In the genomic region with DNA sequence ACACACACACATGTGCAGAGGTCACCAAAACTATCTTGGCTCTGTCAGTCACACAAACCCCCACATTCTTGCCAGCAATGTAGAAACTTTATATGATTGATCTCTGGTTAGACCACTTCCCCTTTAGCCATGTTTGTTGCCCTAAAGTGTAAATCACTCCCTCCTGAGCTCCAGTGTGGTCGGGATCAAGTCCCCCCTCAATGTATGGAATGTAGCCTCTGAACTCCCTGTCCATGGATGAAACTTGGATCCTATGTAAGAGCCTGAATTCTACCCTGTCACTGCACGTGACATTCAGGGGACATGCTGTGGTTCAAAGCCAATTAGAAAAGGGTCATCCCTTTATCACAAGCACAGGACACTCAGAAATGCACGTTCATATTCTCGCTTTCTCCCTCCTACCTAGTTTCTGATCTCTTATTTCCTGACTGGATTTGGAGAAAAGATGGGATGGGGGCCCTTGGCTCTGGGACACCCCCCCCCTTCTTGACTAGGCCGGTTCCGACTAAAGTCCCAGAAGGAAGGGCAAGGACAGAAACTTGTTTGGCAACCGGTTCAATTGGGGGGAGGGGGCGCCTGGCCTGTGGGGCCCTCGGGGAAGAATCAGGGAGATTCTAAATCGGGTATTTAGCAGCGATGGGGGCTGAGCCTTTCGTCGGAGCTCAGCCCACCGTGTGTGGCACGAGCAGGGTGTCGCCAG, we compare ENCODE assay signal across 8 mouse cellular contexts. TPM values are rescaled to one million over a fixed set of nuclear protein-coding genes. Genes with fewer than 3 reads are reported as not detected.
DNase-seq lines count a peak whose midpoint lies in the region; ATAC-seq lines count a peak whose summit lies in the region.

No protein-coding gene starts in this region.

- peak overlapping the region; percentile 95 for H3K4me2 ChIP-seq in heart, embryonic 15.5 days
- peak overlapping the region; percentile 94 for H3K4me2 ChIP-seq in hindbrain, embryonic 15.5 days
- peak overlapping the region; percentile 93 for H3K4me2 ChIP-seq in midbrain, embryonic 12.5 days (replicated peaks)

- ATAC-seq in heart, embryonic 15.5 days (replicated peaks; ENCODE audit: insufficient number of reproducible peaks, insufficient read depth, low FRiP score, low read depth) = no peak
- no peak for ATAC-seq in hindbrain, embryonic 15.5 days (ENCODE audit: low FRiP score, low read depth)
- no peak for ATAC-seq in midbrain, embryonic 12.5 days (ENCODE audit: low FRiP score, low read depth)

- H3K9ac ChIP-seq in heart, embryonic 15.5 days = peak overlapping the region; percentile 63
- H3K9ac ChIP-seq in hindbrain, embryonic 15.5 days = peak overlapping the region; percentile 63
- peak overlapping the region; percentile 68 for H3K9ac ChIP-seq in midbrain, embryonic 12.5 days (replicated peaks)

- peaks cover 19% of the 10 kb centered on the region for H3K36me3 ChIP-seq in heart, embryonic 15.5 days
- H3K36me3 ChIP-seq in hindbrain, embryonic 15.5 days = peaks cover 10% of the 10 kb centered on the region
- peaks cover 24% of the 10 kb centered on the region for H3K36me3 ChIP-seq in midbrain, embryonic 12.5 days

- intact Hi-C loops in heart, postnatal 14 days (cut with DNase I) = no loop called here
- intact Hi-C loops in left cerebral cortex, postnatal 4 days (cut with DNase I) = no loop called here

- H3K4me3 ChIP-seq in heart, embryonic 15.5 days = peak overlapping the region; percentile 57
- peak overlapping the region; percentile 45 for H3K4me3 ChIP-seq in hindbrain, embryonic 15.5 days
- peak overlapping the region; percentile 48 for H3K4me3 ChIP-seq in midbrain, embryonic 12.5 days

- H3K27me3 ChIP-seq in heart, embryonic 15.5 days = peaks cover 34% of the 10 kb centered on the region
- no peaks in the 10 kb centered on the region for H3K27me3 ChIP-seq in hindbrain, embryonic 15.5 days
- H3K27me3 ChIP-seq in midbrain, embryonic 12.5 days = peaks cover 45% of the 10 kb centered on the region

- peak overlapping the region; percentile 80 for H3K27ac ChIP-seq in heart, embryonic 15.5 days
- H3K27ac ChIP-seq in hindbrain, embryonic 15.5 days (replicated peaks) = peak overlapping the region; percentile 89
- H3K27ac ChIP-seq in midbrain, embryonic 12.5 days (replicated peaks) = peak overlapping the region; percentile 56

- H3K9me3 ChIP-seq in heart, embryonic 15.5 days (replicated peaks) = peaks cover 10% of the 10 kb centered on the region
- no peaks in the 10 kb centered on the region for H3K9me3 ChIP-seq in hindbrain, embryonic 15.5 days
- H3K9me3 ChIP-seq in midbrain, embryonic 12.5 days = peaks cover 14% of the 10 kb centered on the region

- no peak for DNase-seq in heart, postnatal 14 days
- peak; percentile 18 for DNase-seq in NIH3T3 (ENCODE audit: low read depth)
- DNase-seq in retina, embryonic 14.5 days (ENCODE audit: low spot score) = no peak
- DNase-seq in left cerebral cortex, postnatal 4 days = no peak
- DNase-seq in frontal cortex, adult 2 months (ENCODE audit: extremely low spot score in 1 of 2, low spot score in 1 of 2) = no peak

- WGBS in heart, embryonic 15.5 days = 7% methylated on average over 16 of the region's 16 CpGs
- 9% methylated on average over 16 of the region's 16 CpGs for WGBS in hindbrain, embryonic 15.5 days
- 9% methylated on average over 15 of the region's 16 CpGs for WGBS in midbrain, embryonic 12.5 days

- peaks cover 31% of the 10 kb centered on the region for H3K4me1 ChIP-seq in heart, embryonic 15.5 days (replicated peaks)
- peaks cover 28% of the 10 kb centered on the region for H3K4me1 ChIP-seq in hindbrain, embryonic 15.5 days (replicated peaks)
- H3K4me1 ChIP-seq in midbrain, embryonic 12.5 days = peaks cover 18% of the 10 kb centered on the region

RNA-seq across cellular contexts. Expression of gene Colgalt1, which starts 17.7 kb away (rescaled TPM):
- polyA plus RNA-seq in heart, embryonic 15.5 days (2015; fragmentation: Nextera tagmentation; extraction: Ambion mirVana) = 50.4 and 64.5 TPM in 2 replicates
- total RNA-seq in heart, postnatal 14 days (2021) = 10 to 100 TPM; 44.1 TPM
- 65.6 and 78.2 TPM in 2 replicates for polyA plus RNA-seq in hindbrain, embryonic 15.5 days (2015; fragmentation: Nextera tagmentation; extraction: Ambion mirVana)
- polyA plus RNA-seq in midbrain, embryonic 12.5 days (2016; fragmentation: Nextera tagmentation; extraction: Ambion mirVana) = 52.1 and 56.2 TPM in 2 replicates
- total RNA-seq in left cerebral cortex, postnatal 4 days (2021) = 10 to 100 TPM; 88.2 to 88.6 TPM
- polyA plus RNA-seq in frontal cortex, adult 2 months (2012; rRNA removed) = 99.4 and 104 TPM in 2 replicates

RNA-seq across cellular contexts. Expression of gene Fam129c, which starts 31.1 kb away (rescaled TPM):
- 2.1 and 3.1 TPM in 2 replicates for polyA plus RNA-seq in heart, embryonic 15.5 days (2015; fragmentation: Nextera tagmentation; extraction: Ambion mirVana)
- 1 to 10 TPM; 1.6 to 2.7 TPM for total RNA-seq in heart, postnatal 14 days (2021)
- polyA plus RNA-seq in hindbrain, embryonic 15.5 days (2015; fragmentation: Nextera tagmentation; extraction: Ambion mirVana) = 6.5 and 8.9 TPM in 2 replicates
- polyA plus RNA-seq in midbrain, embryonic 12.5 days (2016; fragmentation: Nextera tagmentation; extraction: Ambion mirVana) = 6.5 and 6.9 TPM in 2 replicates
- 1 to 10 TPM; 7.9 to 8.0 TPM for total RNA-seq in left cerebral cortex, postnatal 4 days (2021)
- 4.3 and 4.5 TPM in 2 replicates for polyA plus RNA-seq in frontal cortex, adult 2 months (2012; rRNA removed)

RNA-seq across cellular contexts. Expression of gene Pgls, which starts 36.6 kb away (rescaled TPM):
- 159 and 171 TPM in 2 replicates for polyA plus RNA-seq in heart, embryonic 15.5 days (2015; fragmentation: Nextera tagmentation; extraction: Ambion mirVana)
- total RNA-seq in heart, postnatal 14 days (2021) = 10 to 100 TPM; 72.9 to 74.2 TPM
- polyA plus RNA-seq in hindbrain, embryonic 15.5 days (2015; fragmentation: Nextera tagmentation; extraction: Ambion mirVana) = 224 and 233 TPM in 2 replicates
- 215 and 216 TPM in 2 replicates for polyA plus RNA-seq in midbrain, embryonic 12.5 days (2016; fragmentation: Nextera tagmentation; extraction: Ambion mirVana)
- total RNA-seq in left cerebral cortex, postnatal 4 days (2021) = 10 to 100 TPM; 85.7 to 97.3 TPM
- polyA plus RNA-seq in frontal cortex, adult 2 months (2012; rRNA removed) = 45.6 and 51.6 TPM in 2 replicates

RNA-seq across cellular contexts. Expression of gene Unc13a, which starts 43.0 kb away (rescaled TPM):
- polyA plus RNA-seq in heart, embryonic 15.5 days (2015; fragmentation: Nextera tagmentation; extraction: Ambion mirVana) = 0.49 and 0.75 TPM in 2 replicates
- 1 to 10 TPM in 1 of 2 experiments, under 1 TPM in 1; 0.93 to 1.1 TPM for total RNA-seq in heart, postnatal 14 days (2021)
- polyA plus RNA-seq in hindbrain, embryonic 15.5 days (2015; fragmentation: Nextera tagmentation; extraction: Ambion mirVana) = 20.8 and 24.7 TPM in 2 replicates
- polyA plus RNA-seq in midbrain, embryonic 12.5 days (2016; fragmentation: Nextera tagmentation; extraction: Ambion mirVana) = 12.8 and 16.9 TPM in 2 replicates
- total RNA-seq in left cerebral cortex, postnatal 4 days (2021) = 100 to 1,000 TPM; 204 to 221 TPM
- polyA plus RNA-seq in frontal cortex, adult 2 months (2012; rRNA removed) = 172 and 176 TPM in 2 replicates

RNA-seq across cellular contexts. Expression of gene Jak3, which starts 47.5 kb away (rescaled TPM):
- polyA plus RNA-seq in heart, embryonic 15.5 days (2015; fragmentation: Nextera tagmentation; extraction: Ambion mirVana) = 6.9 and 11.4 TPM in 2 replicates
- total RNA-seq in heart, postnatal 14 days (2021) = 10 to 100 TPM; 11.7 to 13.3 TPM
- polyA plus RNA-seq in hindbrain, embryonic 15.5 days (2015; fragmentation: Nextera tagmentation; extraction: Ambion mirVana) = 6.1 and 7.0 TPM in 2 replicates
- 3.3 and 3.4 TPM in 2 replicates for polyA plus RNA-seq in midbrain, embryonic 12.5 days (2016; fragmentation: Nextera tagmentation; extraction: Ambion mirVana)
- 1 to 10 TPM; 4.5 to 5.5 TPM for total RNA-seq in left cerebral cortex, postnatal 4 days (2021)
- polyA plus RNA-seq in frontal cortex, adult 2 months (2012; rRNA removed) = 5.6 and 5.7 TPM in 2 replicates
